Comparison of ENCODE assay signal across 15 mouse cellular contexts in genomic region chr6:124729850-124730705, GRCm38 (mm10). TPM values are rescaled to one million over a fixed set of nuclear protein-coding genes. Genes with fewer than 3 reads are reported as not detected.
DNase-seq lines count a peak whose midpoint lies in the region; ATAC-seq and TF ChIP-seq lines count a peak whose summit lies in the region.
"Had no signal": no experiment of that assay in that cellular context is flagged by ENCODE, and none has a peak within 500 bp of the region (broad histone marks: within the 10 kb centered on the region; RNA-seq: fewer than 3 reads in every experiment).

No protein-coding gene starts in this region.

- intact Hi-C loops in left cerebral cortex, postnatal 14 days (cut with DNase I) = no loop called here

- no peaks in the 10 kb centered on the region; the same call in 1 of the 2 replicates for H3K36me3 ChIP-seq in liver, embryonic 14.5 days (replicated peaks; ENCODE audit: control insufficient read depth, insufficient read depth, low read depth)
- peaks cover 35% of the 10 kb centered on the region for H3K36me3 ChIP-seq in splenic B cell, adult 2 months (ENCODE audit: control insufficient read depth, insufficient read depth, low read length, poor library complexity, severe bottlenecking)
- no peaks in the 10 kb centered on the region for H3K36me3 ChIP-seq in forebrain, embryonic 16.5 days (ENCODE audit: control insufficient read depth, insufficient read depth)
- H3K36me3 ChIP-seq: kidney, embryonic 15.5 days had no signal

- no peak for TF ChIP-seq CTCF in lung, adult 2 months (IDR thresholded peaks at IDR 0.05; ENCODE audit: insufficient read depth, low read length)
- TF ChIP-seq CTCF in liver, embryonic 14.5 days (IDR thresholded peaks at IDR 0.05; ENCODE audit: low read depth) = no peak

- no peak for TF ChIP-seq POLR2A in lung, adult 2 months (IDR thresholded peaks at IDR 0.05; ENCODE audit: borderline replicate concordance, extremely low read depth, low read depth, low read length)

- H3K9ac ChIP-seq in liver, embryonic 14.5 days (replicated peaks) = no peak overlapping the region
- no peak overlapping the region for H3K9ac ChIP-seq in forebrain, embryonic 16.5 days (replicated peaks; ENCODE audit: low read depth, low read length)
- H3K9ac ChIP-seq: kidney, embryonic 15.5 days had no signal

- no peak for TF ChIP-seq EP300 in liver, embryonic 14.5 days (IDR thresholded peaks at IDR 0.05; ENCODE audit: low read depth)

- no peak overlapping the region for H3K27ac ChIP-seq in liver, embryonic 14.5 days
- no peak overlapping the region for H3K27ac ChIP-seq in forebrain, embryonic 16.5 days (ENCODE audit: low read length)
- H3K27ac ChIP-seq: kidney, embryonic 15.5 days had no signal

- H3K4me1 ChIP-seq in lung, adult 2 months (ENCODE audit: control insufficient read depth, insufficient read depth, low read length) = no peaks in the 10 kb centered on the region
- H3K4me1 ChIP-seq in liver, embryonic 14.5 days (replicated peaks; ENCODE audit: control insufficient read depth in 2 of 2, insufficient read depth in 2 of 2, low read length in 1 of 2) = peaks cover 3 to 11% of the 10 kb centered on the region in 2 experiments; a peak in 3 of 4 replicates
- no peaks in the 10 kb centered on the region for H3K4me1 ChIP-seq in forebrain, embryonic 16.5 days (replicated peaks; ENCODE audit: control insufficient read depth, insufficient read depth, low read length)

- H3K9me3 ChIP-seq in liver, embryonic 14.5 days (ENCODE audit: control insufficient read depth, low read length) = no peaks in the 10 kb centered on the region
- H3K9me3 ChIP-seq in forebrain, embryonic 16.5 days (ENCODE audit: control insufficient read depth, low read length) = no peaks in the 10 kb centered on the region
- H3K9me3 ChIP-seq: kidney, embryonic 15.5 days had no signal

- no peak for ATAC-seq in liver, embryonic 14.5 days (ENCODE audit: insufficient read depth)
- ATAC-seq in forebrain, embryonic 16.5 days = no peak

- H3K4me2 ChIP-seq in liver, embryonic 14.5 days (ENCODE audit: low read depth) = peak overlapping the region; percentile 32
- no peak overlapping the region for H3K4me2 ChIP-seq in forebrain, embryonic 16.5 days (ENCODE audit: low read length)
- H3K4me2 ChIP-seq: kidney, embryonic 15.5 days had no signal

- no peaks in the 10 kb centered on the region for H3K27me3 ChIP-seq in liver, embryonic 14.5 days (ENCODE audit: control insufficient read depth, insufficient read depth, low read length)
- H3K27me3 ChIP-seq in splenic B cell, adult 2 months (ENCODE audit: control insufficient read depth, insufficient read depth, low read length, poor library complexity, severe bottlenecking) = no peaks in the 10 kb centered on the region
- no peaks in the 10 kb centered on the region for H3K27me3 ChIP-seq in forebrain, embryonic 16.5 days (replicated peaks; ENCODE audit: control insufficient read depth, insufficient read depth, low read length)
- H3K27me3 ChIP-seq: kidney, embryonic 15.5 days had no signal

- 65% methylated on average over 8 of the region's 8 CpGs for WGBS in lung, adult 2 months
- WGBS in liver, embryonic 14.5 days (ENCODE audit: insufficient replicate concordance) = 36% methylated on average over 8 of the region's 8 CpGs
- 90% methylated on average over 8 of the region's 8 CpGs for WGBS in forebrain, embryonic 16.5 days

- DNase-seq in lung, adult 2 months = no peak
- DNase-seq in lung, postnatal 10 days = no peak
- peak; percentile 22 for DNase-seq in T-cell, adult 2 months (ENCODE audit: low spot score)
- no peak for DNase-seq in liver, embryonic 14.5 days (ENCODE audit: low read depth in 3 of 3, low spot score in 3 of 3)
- DNase-seq in splenic B cell, adult 2 months (ENCODE audit: low read depth, low spot score) = peak; percentile 91
- DNase-seq in left cerebral cortex, postnatal 14 days (ENCODE audit: low spot score in 2 of 2) = no peak
- DNase-seq in embryo, embryonic 10.5 days (ENCODE audit: low spot score) = no peak
- DNase-seq: adrenal gland, adult 2 months; cerebellum, postnatal 10 days; right cerebral cortex, postnatal 4 days had no signal

- peak overlapping the region; percentile 14 for H3K4me3 ChIP-seq in lung, adult 2 months (replicated peaks; ENCODE audit: extremely low read depth, low read depth, low read length)
- no peak overlapping the region for H3K4me3 ChIP-seq in liver, embryonic 14.5 days (ENCODE audit: insufficient read depth in 1 of 2, low read depth in 2 of 2, low read length in 2 of 2)
- no peak overlapping the region for H3K4me3 ChIP-seq in forebrain, embryonic 16.5 days (replicated peaks; ENCODE audit: low read length)
- H3K4me3 ChIP-seq: kidney, embryonic 15.5 days had no signal

RNA-seq across cellular contexts. Expression of gene Ptpn6, which starts 8.4 kb away (rescaled TPM):
- polyA plus RNA-seq in lung, adult 2 months (2012; rRNA removed) = 38.9 and 48.7 TPM in 2 replicates
- 14.3 and 17.9 TPM in 2 replicates for polyA plus RNA-seq in liver, embryonic 14.5 days (2012; rRNA removed)
- polyA plus RNA-seq in liver, embryonic 14.5 days (2014; fragmentation: Nextera tagmentation; extraction: Ambion mirVana) = 26.6 and 28.4 TPM in 2 replicates
- total RNA-seq in left cerebral cortex, postnatal 14 days (2021) = 1 to 10 TPM; 3.6 to 4.0 TPM
- 3.3 and 4.5 TPM in 2 replicates for polyA plus RNA-seq in forebrain, embryonic 16.5 days (2015; fragmentation: Nextera tagmentation; extraction: Ambion mirVana)

RNA-seq across cellular contexts. Expression of gene Grcc10, which starts 11.1 kb away (rescaled TPM):
- 222 and 226 TPM in 2 replicates for polyA plus RNA-seq in lung, adult 2 months (2012; rRNA removed)
- polyA plus RNA-seq in liver, embryonic 14.5 days (2012; rRNA removed) = 27.9 and 50.2 TPM in 2 replicates
- polyA plus RNA-seq in liver, embryonic 14.5 days (2014; fragmentation: Nextera tagmentation; extraction: Ambion mirVana) = 74.0 and 80.0 TPM in 2 replicates
- 100 to 1,000 TPM; 294 to 301 TPM for total RNA-seq in left cerebral cortex, postnatal 14 days (2021)
- 614 and 641 TPM in 2 replicates for polyA plus RNA-seq in forebrain, embryonic 16.5 days (2015; fragmentation: Nextera tagmentation; extraction: Ambion mirVana)

RNA-seq across cellular contexts. Expression of gene Phb2, which starts 17.9 kb away (rescaled TPM):
- 64.7 and 74.4 TPM in 2 replicates for polyA plus RNA-seq in lung, adult 2 months (2012; rRNA removed)
- polyA plus RNA-seq in liver, embryonic 14.5 days (2012; rRNA removed) = 101 and 124 TPM in 2 replicates
- polyA plus RNA-seq in liver, embryonic 14.5 days (2014; fragmentation: Nextera tagmentation; extraction: Ambion mirVana) = 210 and 240 TPM in 2 replicates
- 100 to 1,000 TPM; 133 to 144 TPM for total RNA-seq in left cerebral cortex, postnatal 14 days (2021)
- 250 and 252 TPM in 2 replicates for polyA plus RNA-seq in forebrain, embryonic 16.5 days (2015; fragmentation: Nextera tagmentation; extraction: Ambion mirVana)

RNA-seq across cellular contexts. Expression of gene Emg1, which starts 18.1 kb away (rescaled TPM):
- polyA plus RNA-seq in lung, adult 2 months (2012; rRNA removed) = 29.6 and 42.9 TPM in 2 replicates
- 91.1 and 103 TPM in 2 replicates for polyA plus RNA-seq in liver, embryonic 14.5 days (2012; rRNA removed)
- 147 and 162 TPM in 2 replicates for polyA plus RNA-seq in liver, embryonic 14.5 days (2014; fragmentation: Nextera tagmentation; extraction: Ambion mirVana)
- total RNA-seq in left cerebral cortex, postnatal 14 days (2021) = 10 to 100 TPM; 45.6 to 45.9 TPM
- 142 and 150 TPM in 2 replicates for polyA plus RNA-seq in forebrain, embryonic 16.5 days (2015; fragmentation: Nextera tagmentation; extraction: Ambion mirVana)

RNA-seq across cellular contexts. Expression of gene Gm45234, which starts 25.7 kb away (rescaled TPM):
- polyA plus RNA-seq in lung, adult 2 months (2012; rRNA removed) = 0.08 TPM in 1 of 2 replicates, not detected in the other
- polyA plus RNA-seq in liver, embryonic 14.5 days (2012; rRNA removed) = 0.37 TPM in 1 of 2 replicates, not detected in the other
- polyA plus RNA-seq in liver, embryonic 14.5 days (2014; fragmentation: Nextera tagmentation; extraction: Ambion mirVana) = not detected in 2 replicates
- total RNA-seq in left cerebral cortex, postnatal 14 days (2021) = not detected
- not detected in 2 replicates for polyA plus RNA-seq in forebrain, embryonic 16.5 days (2015; fragmentation: Nextera tagmentation; extraction: Ambion mirVana)
- total RNA-seq: adrenal gland, adult 2 months had no signal
- polyA plus RNA-seq: adrenal gland, adult 2 months; heart, postnatal 0 days; kidney, embryonic 15.5 days; lung, embryonic 16.5 days; neural tube, embryonic 11.5 days had no signal

Comparison
In these comparisons a context has a peak if more than half of its experiments do, and no peak if none do; other contexts are left out.
1. DNase-seq: peak in T-cell, adult 2 months (single experiment) and splenic B cell, adult 2 months (single experiment); none in lung, adult 2 months (single experiment), lung, postnatal 10 days (single experiment), liver, embryonic 14.5 days (0 of 3), left cerebral cortex, postnatal 14 days (0 of 2) and embryo, embryonic 10.5 days (single experiment).